Mouse (Mus musculus): ENCODE results near the gene Ptcd1. TPM values are rescaled to one million over a fixed set of nuclear protein-coding genes. Genes with fewer than 3 reads are reported as not detected.
"Not testable (repeated sequence)": the region's sequence is repeated elsewhere in the genome, so short reads cannot be mapped to it uniquely, and the experiment has no call there.

Gene Ptcd1
- polyA plus RNA-seq, 1 experiment from 2014 or later, result 13.9 TPM

- H3K9me3 ChIP-seq, result no peaks in the 10 kb centered on the region
- ATAC-seq (ENCODE audit: insufficient read depth, low FRiP score, low read depth), result no peak
- no peak overlapping the region for H3K4me3 ChIP-seq (replicated peaks)
- 80% methylated on average over 8 of the region's 8 CpGs for WGBS
- H3K36me3 ChIP-seq, result peaks cover 20% of the 10 kb centered on the region
- H3K27ac ChIP-seq, result no peak overlapping the region
- no peak overlapping the region for H3K4me2 ChIP-seq
- H3K27me3 ChIP-seq (replicated peaks), result no peaks in the 10 kb centered on the region
- no peak overlapping the region for H3K9ac ChIP-seq
- peaks cover 23% of the 10 kb centered on the region for H3K4me1 ChIP-seq
Measured at GRCm38 (mm10) chr5:145112566-145112965, 54.3 kb downstream of the Ptcd1 start.

- Histone ChIP-seq H3K4me3 (replicated peaks) (no peak overlapping the region), H3K27ac (no peak overlapping the region), H3K4me1 (peaks cover 9% of the 10 kb centered on the region; the same call in 1 of the 2 replicates), H3K36me3 (peaks cover 39% of the 10 kb centered on the region), H3K4me2 (no peak overlapping the region), H3K9ac (no peak overlapping the region), H3K27me3 (replicated peaks) (no peaks in the 10 kb centered on the region), H3K9me3 (no peaks in the 10 kb centered on the region)
- ATAC-seq (ENCODE audit: insufficient read depth, low FRiP score, low read depth), result no peak
- 86% methylated on average over 6 of the region's 6 CpGs for WGBS
Measured at GRCm38 (mm10) chr5:145110401-145110800, 56.5 kb downstream of the Ptcd1 start.

- H3K9me3 ChIP-seq, result no peaks in the 10 kb centered on the region
- no peak overlapping the region for H3K27ac ChIP-seq
- H3K9ac ChIP-seq, result no peak overlapping the region
- ATAC-seq (ENCODE audit: insufficient read depth, low FRiP score, low read depth), result no peak
- no peaks in the 10 kb centered on the region for H3K27me3 ChIP-seq (replicated peaks)
- H3K4me1 ChIP-seq, result no peaks in the 10 kb centered on the region
- 90% methylated on average over 9 of the region's 9 CpGs for WGBS
- no peak overlapping the region for H3K4me3 ChIP-seq (replicated peaks)
- H3K36me3 ChIP-seq, result peaks cover 72% of the 10 kb centered on the region
- no peak overlapping the region for H3K4me2 ChIP-seq
Measured at GRCm38 (mm10) chr5:145105694-145106275, 61.1 kb downstream of the Ptcd1 start.

- no peaks in the 10 kb centered on the region for H3K4me1 ChIP-seq
- no peaks in the 10 kb centered on the region for H3K27me3 ChIP-seq (replicated peaks)
- no peak overlapping the region for H3K4me2 ChIP-seq
- no peak overlapping the region for H3K9ac ChIP-seq
- H3K27ac ChIP-seq, result no peak overlapping the region
- 84% methylated on average over 9 of the region's 9 CpGs for WGBS
- peaks cover 64% of the 10 kb centered on the region for H3K36me3 ChIP-seq
- no peak overlapping the region for H3K4me3 ChIP-seq (replicated peaks)
- ATAC-seq (ENCODE audit: insufficient read depth, low FRiP score, low read depth), result no peak
- no peaks in the 10 kb centered on the region for H3K9me3 ChIP-seq
Measured at GRCm38 (mm10) chr5:145104328-145104727, 62.6 kb downstream of the Ptcd1 start.

- Histone ChIP-seq H3K27me3 (replicated peaks) (no peaks in the 10 kb centered on the region), H3K4me2 (no peak overlapping the region), H3K27ac (no peak overlapping the region), H3K36me3 (peaks cover 67% of the 10 kb centered on the region), H3K9ac (no peak overlapping the region), H3K4me3 (replicated peaks) (no peak overlapping the region), H3K9me3 (no peaks in the 10 kb centered on the region), H3K4me1 (no peaks in the 10 kb centered on the region)
- ATAC-seq (ENCODE audit: insufficient read depth, low FRiP score, low read depth), result 0 out of 2 replicates have a peak, but pooled peaks have one; percentile 16
- WGBS, result 73% methylated on average over 4 of the region's 4 CpGs
Measured at GRCm38 (mm10) chr5:145102706-145103105, 64.2 kb downstream of the Ptcd1 start.

GRCm38 (mm10) chr5:145101451-145101850, 65.5 kb downstream of the Ptcd1 start:
- not testable (repeated sequence) for H3K27ac ChIP-seq; H3K4me3 ChIP-seq (replicated peaks); H3K4me2 ChIP-seq; H3K9me3 ChIP-seq; H3K4me1 ChIP-seq; H3K9ac ChIP-seq; ATAC-seq (ENCODE audit: insufficient read depth, low FRiP score, low read depth); H3K27me3 ChIP-seq (replicated peaks)
- 93% methylated on average over 11 of the region's 11 CpGs for WGBS
- H3K36me3 ChIP-seq, result peaks cover 66% of the 10 kb centered on the region

- no peaks in the 10 kb centered on the region for H3K4me1 ChIP-seq
- H3K27ac ChIP-seq, result no peak overlapping the region
- no peak overlapping the region for H3K4me2 ChIP-seq
- no peak for ATAC-seq (ENCODE audit: insufficient read depth, low FRiP score, low read depth)
- 93% methylated on average over 9 of the region's 9 CpGs for WGBS
- no peak overlapping the region for H3K9ac ChIP-seq
- H3K27me3 ChIP-seq (replicated peaks), result no peaks in the 10 kb centered on the region
- H3K36me3 ChIP-seq, result peaks cover 65% of the 10 kb centered on the region
- no peaks in the 10 kb centered on the region for H3K9me3 ChIP-seq
- H3K4me3 ChIP-seq (replicated peaks), result no peak overlapping the region
Measured at GRCm38 (mm10) chr5:145100960-145101359, 65.9 kb downstream of the Ptcd1 start.

GRCm38 (mm10) chr5:145098340-145098821, 68.5 kb downstream of the Ptcd1 start:
- H3K9ac ChIP-seq, result no peak overlapping the region
- H3K4me2 ChIP-seq, result no peak overlapping the region
- peaks cover 48% of the 10 kb centered on the region for H3K36me3 ChIP-seq
- no peak overlapping the region for H3K27ac ChIP-seq
- 88% methylated on average over 10 of the region's 10 CpGs for WGBS
- no peak overlapping the region for H3K4me3 ChIP-seq (replicated peaks)
- no peaks in the 10 kb centered on the region for H3K9me3 ChIP-seq
- H3K4me1 ChIP-seq, result no peaks in the 10 kb centered on the region
- no peaks in the 10 kb centered on the region for H3K27me3 ChIP-seq (replicated peaks)
- ATAC-seq (ENCODE audit: insufficient read depth, low FRiP score, low read depth), result no peak

Other genes starting within 250 kb of the Ptcd1 start
- gene Smurf1, start 201.3 kb downstream of the Ptcd1 start, polyA plus RNA-seq (2015; fragmentation: Nextera tagmentation; extraction: Ambion mirVana), result 14.3 and 14.4 TPM in 2 replicates
- gene Gm4871, start 134.4 kb downstream of the Ptcd1 start, polyA plus RNA-seq (2015; fragmentation: Nextera tagmentation; extraction: Ambion mirVana), result not detected in 2 replicates
- not detected in 2 replicates for gene 1700018F24Rik, start 124.1 kb downstream of the Ptcd1 start, polyA plus RNA-seq (2015; fragmentation: Nextera tagmentation; extraction: Ambion mirVana)
- 134 and 138 TPM in 2 replicates for gene Arpc1a, start 83.3 kb downstream of the Ptcd1 start, polyA plus RNA-seq (2015; fragmentation: Nextera tagmentation; extraction: Ambion mirVana)
- gene Kpna7, start 83.1 kb downstream of the Ptcd1 start, polyA plus RNA-seq (2015; fragmentation: Nextera tagmentation; extraction: Ambion mirVana), result 0.18 and 0.52 TPM in 2 replicates
- 393 and 405 TPM in 2 replicates for gene Arpc1b, start 52.9 kb downstream of the Ptcd1 start, polyA plus RNA-seq (2015; fragmentation: Nextera tagmentation; extraction: Ambion mirVana)
- gene Pdap1, start 26.9 kb downstream of the Ptcd1 start, polyA plus RNA-seq (2015; fragmentation: Nextera tagmentation; extraction: Ambion mirVana), result 90.9 and 91.1 TPM in 2 replicates
- gene Bud31, start 26.7 kb downstream of the Ptcd1 start, polyA plus RNA-seq (2015; fragmentation: Nextera tagmentation; extraction: Ambion mirVana), result 175 TPM in 2 replicates
- gene Cpsf4, start 105 bp upstream of the Ptcd1 start, polyA plus RNA-seq (2015; fragmentation: Nextera tagmentation; extraction: Ambion mirVana), result 43.0 and 44.6 TPM in 2 replicates
- gene Atp5j2, start 25.0 kb upstream of the Ptcd1 start, polyA plus RNA-seq (2015; fragmentation: Nextera tagmentation; extraction: Ambion mirVana), result 678 and 770 TPM in 2 replicates
- 7.4 and 8.0 TPM in 2 replicates for gene Zkscan14, start 34.8 kb upstream of the Ptcd1 start, polyA plus RNA-seq (2015; fragmentation: Nextera tagmentation; extraction: Ambion mirVana)
- 10.4 and 12.1 TPM in 2 replicates for gene Zkscan5, start 37.5 kb upstream of the Ptcd1 start, polyA plus RNA-seq (2015; fragmentation: Nextera tagmentation; extraction: Ambion mirVana)
- 28.7 and 31.2 TPM in 2 replicates for gene Zfp655, start 64.6 kb upstream of the Ptcd1 start, polyA plus RNA-seq (2015; fragmentation: Nextera tagmentation; extraction: Ambion mirVana)
- 0.68 and 0.85 TPM in 2 replicates for gene Zscan25, start 113.4 kb upstream of the Ptcd1 start, polyA plus RNA-seq (2015; fragmentation: Nextera tagmentation; extraction: Ambion mirVana)
- not detected in 2 replicates for gene Cyp3a57, start 178.2 kb upstream of the Ptcd1 start, polyA plus RNA-seq (2015; fragmentation: Nextera tagmentation; extraction: Ambion mirVana)

All from stomach, embryonic 15.5 days (tissue).